Comparison of ENCODE assay signal across 17 mouse cellular contexts in the genomic region with DNA sequence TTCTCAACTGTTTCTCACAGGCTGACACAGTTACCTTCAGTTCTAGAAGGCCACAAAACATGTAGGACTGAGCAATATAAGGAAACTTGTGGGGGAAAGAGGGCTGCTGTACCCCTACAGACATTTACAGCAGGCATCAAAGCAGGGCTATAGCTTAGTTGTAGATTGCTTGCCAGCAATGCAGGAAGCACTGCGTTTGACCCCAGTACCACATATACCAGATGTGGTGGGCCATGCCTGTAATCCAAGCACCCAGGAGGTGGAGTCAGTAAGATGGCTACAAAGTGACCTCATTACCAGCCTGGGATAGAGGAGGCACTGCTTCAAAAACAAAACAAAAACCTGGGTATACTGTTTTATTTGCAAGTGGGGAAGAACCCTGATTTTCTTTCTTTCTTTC.
DNase-seq lines count a peak whose midpoint lies in the region; ATAC-seq and TF ChIP-seq lines count a peak whose summit lies in the region.
"Had no signal": no experiment of that assay in that cellular context is flagged by ENCODE, and none has a peak within 500 bp of the region (broad histone marks: within the 10 kb centered on the region; RNA-seq: fewer than 3 reads in every experiment).

No protein-coding gene starts in this region.

- WGBS in liver, adult 2 months = 45% methylated on average over 1 of the region's 1 CpGs
- 37% methylated on average over 1 of the region's 1 CpGs for WGBS in embryonic facial prominence, embryonic 11.5 days
- WGBS in forebrain, embryonic 16.5 days = 70% methylated on average over 1 of the region's 1 CpGs
- WGBS in midbrain, embryonic 10.5 days = 59% methylated on average over 1 of the region's 1 CpGs

- TF ChIP-seq CTCF in liver, adult 2 months (IDR thresholded peaks at IDR 0.05; ENCODE audit: low read depth, low read length) = no peak

- peaks cover 11% of the 10 kb centered on the region for H3K4me1 ChIP-seq in liver, adult 2 months (ENCODE audit: control insufficient read depth, insufficient read depth, low read length)
- H3K4me1 ChIP-seq in embryonic facial prominence, embryonic 11.5 days (ENCODE audit: control insufficient read depth, insufficient read depth, low read length) = no peaks in the 10 kb centered on the region
- no peaks in the 10 kb centered on the region for H3K4me1 ChIP-seq in forebrain, embryonic 16.5 days (replicated peaks; ENCODE audit: control insufficient read depth, insufficient read depth, low read length)
- H3K4me1 ChIP-seq in midbrain, embryonic 10.5 days = peaks cover 3% of the 10 kb centered on the region; the same call in 1 of the 2 replicates
- H3K4me1 ChIP-seq: hindbrain, embryonic 10.5 days; midbrain, embryonic 15.5 days; stomach, embryonic 15.5 days had no signal

- no peak for ATAC-seq in embryonic facial prominence, embryonic 11.5 days (replicated peaks; ENCODE audit: insufficient number of reproducible peaks, low FRiP score, low TSS enrichment, low read depth)
- 0 out of 2 replicates have a peak, but pooled peaks have one; percentile 13 for ATAC-seq in megakaryocyte, adult 5-6 weeks (ENCODE audit: poor library complexity, severe bottlenecking)
- no peak for ATAC-seq in forebrain, embryonic 16.5 days
- ATAC-seq: midbrain, embryonic 15.5 days had no signal

- no peaks in the 10 kb centered on the region for H3K79me2 ChIP-seq in liver, adult 2 months (ENCODE audit: control insufficient read depth, insufficient read depth, low read length)

- peak overlapping the region; percentile 52; the same call in 1 of the 2 replicates for H3K27ac ChIP-seq in liver, adult 2 months (replicated peaks; ENCODE audit: insufficient read depth, low read depth, low read length)
- no peak overlapping the region for H3K27ac ChIP-seq in embryonic facial prominence, embryonic 11.5 days (replicated peaks; ENCODE audit: low read depth, low read length)
- H3K27ac ChIP-seq in forebrain, embryonic 16.5 days (ENCODE audit: low read length) = no peak overlapping the region
- H3K27ac ChIP-seq in midbrain, embryonic 10.5 days (replicated peaks) = no peak overlapping the region
- H3K27ac ChIP-seq: hindbrain, embryonic 10.5 days; layer of hippocampus, adult 2 months; midbrain, embryonic 15.5 days; stomach, embryonic 15.5 days had no signal

- no peaks in the 10 kb centered on the region for H3K36me3 ChIP-seq in liver, adult 2 months (ENCODE audit: control insufficient read depth, insufficient read depth, low read length)
- no peaks in the 10 kb centered on the region for H3K36me3 ChIP-seq in embryonic facial prominence, embryonic 11.5 days (replicated peaks; ENCODE audit: control insufficient read depth, insufficient read depth, low read depth, low read length)
- H3K36me3 ChIP-seq in forebrain, embryonic 16.5 days (ENCODE audit: control insufficient read depth, insufficient read depth) = no peaks in the 10 kb centered on the region
- H3K36me3 ChIP-seq in midbrain, embryonic 10.5 days = no peaks in the 10 kb centered on the region
- H3K36me3 ChIP-seq: hindbrain, embryonic 10.5 days; midbrain, embryonic 15.5 days; stomach, embryonic 15.5 days had no signal

- H3K9me3 ChIP-seq in embryonic facial prominence, embryonic 11.5 days (replicated peaks; ENCODE audit: control insufficient read depth, low read length) = no peaks in the 10 kb centered on the region
- H3K9me3 ChIP-seq in forebrain, embryonic 16.5 days (ENCODE audit: control insufficient read depth, low read length) = no peaks in the 10 kb centered on the region
- no peaks in the 10 kb centered on the region for H3K9me3 ChIP-seq in midbrain, embryonic 10.5 days (replicated peaks)
- H3K9me3 ChIP-seq: hindbrain, embryonic 10.5 days; midbrain, embryonic 15.5 days; stomach, embryonic 15.5 days had no signal

- no peak overlapping the region for H3K4me3 ChIP-seq in liver, adult 2 months (ENCODE audit: insufficient read depth, low read depth, low read length)
- no peak overlapping the region for H3K4me3 ChIP-seq in embryonic facial prominence, embryonic 11.5 days (ENCODE audit: low read depth, low read length)
- no peak overlapping the region for H3K4me3 ChIP-seq in forebrain, embryonic 16.5 days (replicated peaks; ENCODE audit: low read length)
- H3K4me3 ChIP-seq in midbrain, embryonic 10.5 days = no peak overlapping the region
- H3K4me3 ChIP-seq: erythroblast, embryonic 14.5 days; hindbrain, embryonic 10.5 days; layer of hippocampus, adult 2 months; midbrain, embryonic 15.5 days; stomach, embryonic 15.5 days had no signal

- H3K9ac ChIP-seq in liver, adult 2 months (ENCODE audit: low read depth, low read length) = no peak overlapping the region; the same call in 1 of the 2 replicates
- H3K9ac ChIP-seq in embryonic facial prominence, embryonic 11.5 days (replicated peaks; ENCODE audit: low read length) = no peak overlapping the region
- no peak overlapping the region for H3K9ac ChIP-seq in forebrain, embryonic 16.5 days (replicated peaks; ENCODE audit: low read depth, low read length)
- H3K9ac ChIP-seq: midbrain, embryonic 15.5 days; stomach, embryonic 15.5 days had no signal

- no peaks in the 10 kb centered on the region for H3K27me3 ChIP-seq in liver, adult 2 months (ENCODE audit: control insufficient read depth, insufficient read depth, low read length)
- H3K27me3 ChIP-seq in embryonic facial prominence, embryonic 11.5 days (ENCODE audit: control insufficient read depth, insufficient read depth, low read length) = no peaks in the 10 kb centered on the region
- H3K27me3 ChIP-seq in forebrain, embryonic 16.5 days (replicated peaks; ENCODE audit: control insufficient read depth, insufficient read depth, low read length) = no peaks in the 10 kb centered on the region
- no peaks in the 10 kb centered on the region for H3K27me3 ChIP-seq in midbrain, embryonic 10.5 days (ENCODE audit: low read depth, poor library complexity, severe bottlenecking)
- H3K27me3 ChIP-seq: midbrain, embryonic 15.5 days; stomach, embryonic 15.5 days had no signal

- no peak overlapping the region for H3K4me2 ChIP-seq in embryonic facial prominence, embryonic 11.5 days (ENCODE audit: low read depth, low read length)
- no peak overlapping the region for H3K4me2 ChIP-seq in forebrain, embryonic 16.5 days (ENCODE audit: low read length)
- H3K4me2 ChIP-seq: midbrain, embryonic 15.5 days; stomach, embryonic 15.5 days had no signal

- no peak for DNase-seq in liver, adult 2 months (ENCODE audit: extremely low read depth, low read depth, low spot score)
- no peak for DNase-seq in liver
- DNase-seq in embryonic facial prominence, embryonic 11.5 days (ENCODE audit: low spot score) = peak; percentile 66
- no peak for DNase-seq in layer of hippocampus, adult 9-10 months (ENCODE audit: low spot score)
- DNase-seq in lung, postnatal 14 days = no peak
- no peak for DNase-seq in midbrain, embryonic 10.5 days (ENCODE audit: low spot score)
- DNase-seq: cerebellum, adult 8-10 months; kidney, adult 8-10 months; lung, postnatal 10 days; right cerebral cortex, postnatal 14 days had no signal

- no peak for TF ChIP-seq POLR2A in liver, adult 2 months (IDR thresholded peaks at IDR 0.05; ENCODE audit: extremely low read depth, insufficient read depth, low read length)
